Mouse (Mus musculus) urinary bladder, adult 2 months (tissue): ENCODE measurements around the gene Gm20518. TPM values are rescaled to one million over a fixed set of nuclear protein-coding genes. Genes with fewer than 3 reads are reported as not detected.

ENCODE experiments used
- DNase-seq: peaks from one replicate; pipeline ENCODE4 v3.0.0; 2022; ENCODE audit warnings: low spot score
- polyA plus RNA-seq: library from polyadenylated mRNA; depleted of rRNA; stranded (reverse); fragments of >200 nt; gene quantifications from 2 replicates; pipeline ENCODE4 v1.2.3, GENCODE M21; 2012

Gm20518 gene
- polyA plus RNA-seq, 1 experiment = 0.70 TPM

DNA sequence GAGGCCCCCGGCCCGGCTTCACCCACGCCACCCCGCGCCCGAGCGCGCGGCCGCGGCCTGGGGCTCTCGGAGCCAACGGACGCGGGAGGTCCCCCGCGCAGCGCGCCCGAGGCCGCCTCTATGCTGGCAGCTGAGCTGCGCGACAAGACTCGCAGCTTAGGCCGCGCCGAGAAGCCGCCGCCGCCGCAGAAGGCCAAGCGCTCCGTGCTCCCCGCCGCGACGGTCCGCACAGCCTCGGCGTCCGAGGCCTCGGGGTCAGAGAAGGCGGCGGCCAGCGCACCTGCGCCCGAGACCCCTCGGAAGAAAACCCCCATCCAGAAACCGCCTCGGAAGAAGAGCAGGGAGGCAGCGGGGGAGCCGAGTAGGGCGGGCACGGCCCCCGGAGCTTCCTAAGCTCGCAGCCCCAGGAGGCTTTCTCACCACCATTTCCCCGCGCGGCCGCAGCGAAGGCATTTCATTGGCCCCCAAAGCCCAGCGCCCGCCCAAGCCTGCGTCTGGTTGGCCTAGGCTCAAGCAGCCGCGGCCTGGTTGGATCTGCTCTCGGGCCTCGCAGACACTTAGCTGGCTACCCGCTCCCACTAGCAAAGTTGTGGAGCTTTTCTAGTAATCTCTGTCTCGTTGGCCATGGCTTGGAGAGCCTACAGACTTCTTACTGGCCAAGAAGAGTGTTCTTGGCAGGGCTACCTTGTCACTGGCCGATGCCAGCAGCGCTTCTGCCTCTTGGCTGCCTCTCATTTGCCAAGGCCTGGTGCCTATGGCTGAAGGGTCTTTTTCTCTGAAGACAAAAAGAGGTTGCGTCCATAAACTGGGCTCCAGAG, 84.1 kb downstream of the Gm20518 start:
- peak; percentile 59 for DNase-seq

DNA sequence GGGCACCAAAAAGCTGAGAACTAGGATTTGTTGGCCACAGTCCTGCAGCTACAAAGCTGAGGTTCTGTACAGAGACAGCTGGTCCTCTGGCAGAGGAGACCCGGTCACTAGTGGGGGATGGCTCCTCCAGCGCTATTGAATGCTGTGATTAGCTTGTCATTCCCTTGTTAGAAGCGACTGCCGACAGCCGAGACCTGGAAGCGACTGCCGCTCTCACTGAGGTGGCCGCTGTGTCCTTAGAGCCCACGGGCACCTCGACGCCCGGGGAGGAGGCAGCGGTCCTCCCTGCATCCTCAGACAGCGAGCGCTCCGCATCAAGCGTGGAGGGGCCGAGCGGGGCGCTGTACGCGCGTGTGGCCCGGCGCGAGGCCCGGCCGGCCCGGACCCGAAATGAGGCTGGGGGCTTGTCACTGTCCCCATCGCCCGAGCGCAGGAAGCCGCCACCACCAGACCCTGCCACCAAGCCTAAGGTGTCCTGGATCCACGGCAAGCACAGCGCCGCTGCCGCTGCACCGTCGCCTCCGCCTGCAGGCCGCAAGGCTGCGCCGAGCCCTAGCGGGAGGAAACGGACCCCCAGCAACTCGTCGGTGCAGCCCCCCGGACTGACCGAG, 84.8 kb downstream of the Gm20518 start:
- no peak for DNase-seq

DNA sequence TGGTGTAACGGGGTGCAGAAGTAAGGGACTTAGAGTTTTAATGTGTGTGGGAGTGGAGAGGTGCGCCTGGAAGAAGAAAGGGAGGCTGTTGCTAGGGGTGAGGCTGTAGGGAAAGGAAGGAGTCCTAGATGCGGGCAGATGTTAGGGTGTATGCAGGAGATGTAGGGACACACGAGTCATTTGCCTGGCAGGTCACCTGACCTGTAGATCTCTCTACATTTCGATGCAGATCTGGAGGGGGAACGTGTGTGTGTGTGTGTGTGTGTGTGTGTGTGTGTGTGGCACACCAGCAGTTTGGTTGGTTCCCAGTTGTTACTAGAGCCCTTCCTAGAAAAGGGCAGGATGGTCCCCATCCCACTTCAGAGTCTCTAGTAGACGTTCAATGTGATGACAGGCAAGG, 86.5 kb downstream of the Gm20518 start:
- no peak for DNase-seq

DNA sequence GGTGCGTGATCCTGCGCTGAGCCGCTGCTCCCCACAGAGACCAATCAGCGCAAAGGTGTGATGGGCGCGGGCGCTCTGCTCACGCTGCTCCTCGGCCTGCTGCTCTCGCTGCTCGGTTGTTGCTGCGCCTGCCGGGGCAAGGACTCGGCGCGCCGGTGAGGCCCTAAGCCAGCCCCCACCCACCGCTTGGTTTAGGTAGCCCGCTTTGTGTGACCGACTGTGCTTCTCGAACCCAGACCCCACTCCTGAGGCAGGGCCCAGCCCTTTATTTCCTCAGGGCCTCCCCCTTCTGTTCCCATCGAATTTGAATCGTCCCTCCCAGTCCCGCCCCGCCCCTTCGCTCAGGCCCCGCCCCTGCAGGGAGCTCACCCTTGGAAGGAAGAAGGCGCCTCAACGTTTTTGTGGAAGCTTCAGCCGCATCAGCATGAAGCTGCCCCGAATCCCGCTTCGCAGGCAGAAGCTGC, 87.0 kb downstream of the Gm20518 start:
- DNase-seq = no peak

DNA sequence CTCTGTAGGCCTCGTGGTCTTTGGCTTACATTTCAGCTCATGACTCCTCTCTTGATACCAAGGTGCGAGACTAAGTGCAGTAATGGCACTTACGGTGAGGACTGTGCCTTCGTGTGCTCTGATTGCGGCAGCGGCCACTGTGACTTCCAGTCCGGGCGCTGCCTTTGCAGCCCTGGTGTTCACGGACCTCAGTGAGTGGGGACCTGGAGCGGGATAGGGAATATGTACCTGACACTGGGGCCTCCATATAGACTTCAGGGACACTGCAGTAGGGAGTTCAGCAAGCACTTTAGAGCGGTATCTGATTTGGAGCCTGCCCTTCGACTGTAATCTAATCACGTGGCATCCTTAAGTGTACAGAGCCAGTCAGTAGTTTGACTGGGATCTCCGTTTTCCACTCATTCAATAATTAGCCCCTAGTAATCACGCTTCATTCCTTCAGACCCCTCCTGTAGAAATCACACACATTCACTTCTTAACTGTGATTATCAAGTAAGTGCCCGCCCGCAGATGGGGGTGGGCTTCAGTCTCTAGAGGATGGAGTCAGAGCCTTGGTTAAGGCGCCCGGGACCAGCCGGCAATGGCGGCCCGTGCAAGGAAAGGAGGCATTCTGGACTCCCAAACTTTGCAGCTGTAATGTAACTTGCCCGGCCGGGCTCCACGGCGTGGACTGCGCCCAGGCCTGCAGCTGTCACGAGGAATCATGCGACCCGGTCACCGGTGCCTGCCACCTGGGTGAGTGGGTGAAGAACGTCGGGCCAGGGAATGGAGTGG, 87.6 kb downstream of the Gm20518 start:
- no peak for DNase-seq

DNA sequence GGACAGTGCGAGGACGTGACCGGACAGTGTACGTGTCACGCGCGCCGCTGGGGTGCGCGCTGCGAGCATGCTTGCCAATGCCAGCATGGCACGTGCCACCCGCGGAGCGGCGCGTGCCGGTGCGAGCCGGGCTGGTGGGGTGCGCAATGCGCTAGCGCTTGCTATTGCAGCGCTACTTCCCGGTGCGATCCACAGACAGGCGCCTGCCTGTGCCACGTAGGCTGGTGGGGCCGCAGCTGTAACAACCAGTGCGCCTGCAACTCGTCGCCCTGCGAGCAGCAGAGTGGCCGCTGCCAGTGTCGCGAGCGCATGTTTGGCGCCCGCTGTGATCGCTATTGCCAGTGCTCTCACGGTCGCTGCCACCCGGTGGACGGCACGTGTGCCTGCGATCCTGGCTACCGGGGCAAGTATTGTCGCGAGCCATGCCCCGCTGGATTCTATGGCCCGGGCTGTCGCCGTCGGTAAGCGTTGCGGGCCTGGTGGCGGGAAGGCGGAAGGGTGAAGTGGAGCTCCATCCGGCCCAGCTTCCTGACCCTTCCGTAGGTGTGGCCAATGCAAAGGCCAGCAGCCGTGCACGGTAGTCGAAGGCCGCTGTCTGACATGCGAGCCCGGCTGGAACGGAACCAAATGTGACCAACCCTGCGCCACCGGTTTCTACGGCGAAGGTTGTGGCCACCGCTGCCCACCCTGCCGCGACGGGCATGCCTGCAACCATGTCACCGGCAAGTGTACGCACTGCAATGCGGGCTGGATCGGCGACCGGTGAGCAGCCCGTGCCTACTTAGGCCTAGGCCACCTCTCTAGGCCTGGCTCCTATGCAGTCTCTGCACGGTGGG, 88.4 kb downstream of the Gm20518 start:
- DNase-seq = no peak

DNA sequence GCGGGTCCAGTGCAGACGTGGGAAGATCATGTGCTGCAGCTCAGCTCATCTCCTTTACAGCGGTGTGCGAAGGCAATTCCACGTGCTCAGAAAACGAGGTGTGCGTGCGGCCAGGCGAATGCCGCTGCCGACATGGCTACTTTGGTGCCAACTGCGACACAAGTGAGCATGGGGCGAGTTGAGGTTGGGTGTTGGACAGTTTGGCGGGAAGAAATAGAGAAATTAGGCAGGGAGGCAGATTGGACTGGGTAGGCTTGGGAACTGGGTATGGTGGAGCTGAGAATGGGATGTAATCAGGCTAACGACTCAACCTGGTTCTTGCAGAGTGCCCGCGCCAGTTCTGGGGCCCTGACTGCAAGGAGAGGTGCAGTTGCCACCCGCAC, 89.0 kb downstream of the Gm20518 start:
- no peak for DNase-seq

DNA sequence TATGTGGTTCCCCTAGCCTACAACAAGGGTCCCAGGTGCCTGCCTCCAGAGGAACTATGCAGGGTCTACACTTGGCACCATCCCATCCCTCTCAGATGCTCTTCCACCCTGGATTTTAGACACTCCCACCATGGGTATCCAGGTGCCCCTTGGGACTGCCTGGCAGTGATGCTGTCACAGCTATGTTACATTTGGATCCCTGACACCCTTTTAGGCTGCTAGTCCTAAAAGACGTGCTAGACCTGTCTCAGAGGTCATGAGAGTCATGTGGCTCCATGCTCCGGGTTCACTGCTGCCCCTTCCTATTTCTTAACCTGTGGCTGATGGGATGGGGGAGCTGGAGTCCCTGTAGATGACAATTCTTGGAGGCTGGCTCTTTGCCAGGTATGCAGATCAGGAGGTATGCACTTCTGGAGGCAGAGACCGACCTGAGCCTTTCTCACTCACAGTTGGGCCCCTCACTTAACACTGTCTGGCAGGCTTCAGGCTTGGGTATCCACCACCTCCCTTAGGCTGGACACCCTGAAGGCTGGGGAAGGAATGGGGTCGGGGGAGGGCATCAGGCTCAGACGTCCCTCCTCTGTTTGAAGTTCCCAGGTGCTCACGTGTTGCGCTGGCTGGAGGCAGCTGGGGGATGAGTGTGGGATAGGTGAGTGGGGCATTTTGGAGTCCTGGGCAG, 89.6 kb downstream of the Gm20518 start:
- no peak for DNase-seq

DNA sequence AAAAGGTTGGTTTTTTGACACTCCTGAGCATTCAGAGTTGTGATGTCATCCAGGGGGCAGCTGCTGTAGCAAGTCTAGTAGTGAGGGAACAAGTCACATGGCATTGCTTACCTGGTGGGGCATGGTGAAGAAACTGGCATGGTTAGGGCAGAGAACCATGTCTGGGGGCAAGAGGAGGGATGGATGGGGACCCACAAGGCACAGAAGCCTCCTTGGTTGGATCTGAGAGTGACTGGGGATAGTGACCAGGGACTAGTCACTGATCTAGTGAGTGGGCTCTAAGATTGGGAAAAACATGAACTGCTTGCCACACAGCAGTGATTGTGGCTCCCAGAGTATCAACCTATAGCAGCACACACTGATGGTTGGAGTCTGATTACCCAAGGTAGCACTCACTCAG, 91.9 kb downstream of the Gm20518 start:
- no peak for DNase-seq

DNA sequence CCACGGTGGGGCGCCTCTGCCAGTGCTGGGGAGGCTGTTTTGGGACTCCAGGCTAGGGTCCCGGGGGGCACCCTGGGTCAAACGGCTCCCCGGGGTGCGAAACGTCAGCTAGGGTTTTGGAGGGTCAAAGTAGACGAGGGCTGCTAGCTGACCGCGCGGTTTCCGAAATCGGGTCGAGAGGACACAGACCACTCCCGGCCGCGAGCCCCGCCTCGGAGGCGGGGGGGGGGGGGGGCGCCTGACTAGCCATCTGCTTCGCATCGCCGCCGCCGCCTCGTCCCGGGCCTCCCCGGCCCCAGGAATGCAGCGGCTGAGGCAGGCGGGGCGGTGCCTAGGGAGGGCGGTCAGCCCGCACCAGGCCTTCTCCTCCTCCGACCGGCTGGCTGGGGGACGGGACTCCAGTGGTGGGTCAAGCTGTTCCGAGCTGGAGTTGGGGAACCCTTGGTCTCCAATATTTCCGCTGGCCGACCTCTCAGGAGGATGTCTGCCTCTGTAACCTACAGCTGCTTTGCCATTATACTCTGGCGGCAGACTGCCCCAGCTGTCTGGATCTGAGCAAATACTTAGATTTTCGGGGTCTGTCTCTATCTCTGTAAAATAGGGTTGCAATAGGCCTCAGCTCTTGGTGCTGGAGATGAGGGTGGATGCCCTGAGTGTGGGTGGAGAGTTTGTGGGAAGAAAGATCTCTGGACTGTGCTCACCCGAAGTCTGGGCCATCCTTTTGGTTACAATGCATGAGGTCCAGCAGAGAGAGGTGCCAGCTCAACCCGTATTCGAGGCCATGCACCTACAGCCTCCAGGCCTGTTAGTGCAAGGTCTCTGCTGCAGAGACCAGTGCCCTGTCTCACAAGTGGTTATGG, 92.9 kb downstream of the Gm20518 start:
- DNase-seq = no peak

DNA sequence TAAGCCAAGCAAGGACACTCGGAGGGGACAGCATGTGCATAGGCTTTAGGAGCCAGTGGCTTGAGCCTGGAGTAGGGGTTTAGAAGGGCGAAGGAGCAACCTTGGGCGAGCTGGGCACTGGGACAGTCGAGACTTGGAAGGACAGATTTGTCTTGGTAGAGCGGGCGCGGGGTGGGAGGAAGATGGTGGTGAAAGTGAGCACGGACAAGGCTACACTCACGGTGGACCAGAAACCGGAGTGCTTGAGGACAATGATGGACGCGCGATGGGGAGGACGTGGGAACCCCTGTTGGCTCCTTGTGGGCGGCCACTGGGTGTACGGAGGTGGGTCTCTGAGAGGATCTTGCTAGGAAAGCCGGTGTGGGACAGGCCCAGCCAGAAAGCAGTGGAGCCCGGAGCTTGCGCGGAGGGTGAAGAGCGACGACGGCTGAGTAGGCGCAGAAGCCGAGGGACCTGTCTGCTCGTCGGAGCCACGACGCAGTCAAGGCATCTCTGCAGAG, 93.6 kb downstream of the Gm20518 start:
- no peak for DNase-seq

DNA sequence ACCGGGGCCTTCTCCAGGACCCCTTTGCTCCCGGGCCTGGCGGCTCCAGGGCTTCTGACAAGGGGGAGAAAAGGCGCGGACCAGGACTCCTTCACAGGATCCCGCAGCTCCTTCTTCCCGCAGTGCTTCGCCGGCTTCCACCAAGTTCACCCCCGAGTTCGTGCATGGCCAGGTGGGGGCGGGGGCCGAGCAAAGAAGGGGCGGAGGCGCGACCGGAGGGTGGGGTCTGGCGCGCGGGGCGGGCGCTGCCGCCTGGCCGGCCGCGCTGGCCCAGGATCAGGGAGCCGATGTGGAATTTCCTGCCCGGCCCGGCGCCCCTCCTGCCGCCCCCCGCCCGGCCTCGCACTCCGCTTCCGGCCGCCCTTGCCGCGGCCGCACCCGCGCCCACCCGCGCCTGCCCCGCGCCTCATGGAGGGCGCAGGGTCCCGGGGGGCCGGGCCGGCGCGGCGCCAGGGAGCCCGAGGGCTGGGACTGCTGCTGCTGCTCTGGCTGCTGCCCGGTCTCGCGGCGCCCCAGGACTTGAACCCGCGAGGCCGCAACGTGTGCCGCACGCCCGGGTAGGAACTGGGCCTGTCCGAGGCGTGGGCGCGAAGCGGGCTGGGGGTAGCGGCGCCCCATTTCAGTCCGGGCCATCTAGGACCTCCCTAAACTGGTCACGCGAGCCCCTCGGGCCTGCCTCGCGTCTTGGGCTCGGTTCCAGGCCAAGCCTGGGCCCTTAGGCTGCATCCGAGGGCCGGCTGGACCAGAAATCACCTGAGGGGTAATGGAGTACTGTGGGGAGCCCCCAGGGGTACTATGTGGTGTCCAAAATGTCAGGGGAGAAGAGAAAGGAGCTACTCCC, 94.3 kb downstream of the Gm20518 start, which contains the start of gene Scarf2:
TSS of gene Scarf2 (plus strand) at position 312 of the 841 bp plus-strand sequence.
- DNase-seq = no peak

DNA sequence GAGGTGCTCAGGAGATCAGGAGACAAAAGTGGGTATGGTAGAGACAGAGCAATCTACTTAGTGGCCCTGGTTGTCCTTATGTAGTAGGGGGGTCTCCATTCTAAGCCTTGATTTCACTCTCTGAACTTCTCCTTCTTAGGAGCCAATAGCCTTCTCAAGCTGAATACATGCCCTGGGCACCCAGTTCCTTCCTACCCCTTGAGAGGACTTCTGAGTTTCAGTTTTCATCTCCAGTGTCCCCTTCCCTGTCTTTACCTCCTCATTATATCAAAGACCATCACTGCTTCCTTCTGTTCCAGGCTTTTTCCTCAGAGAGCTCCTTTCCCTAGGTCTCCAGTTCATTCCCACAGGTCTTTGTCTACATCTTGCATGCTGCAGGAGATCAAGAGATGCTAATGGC, 95.0 kb downstream of the Gm20518 start:
- DNase-seq = no peak

DNA sequence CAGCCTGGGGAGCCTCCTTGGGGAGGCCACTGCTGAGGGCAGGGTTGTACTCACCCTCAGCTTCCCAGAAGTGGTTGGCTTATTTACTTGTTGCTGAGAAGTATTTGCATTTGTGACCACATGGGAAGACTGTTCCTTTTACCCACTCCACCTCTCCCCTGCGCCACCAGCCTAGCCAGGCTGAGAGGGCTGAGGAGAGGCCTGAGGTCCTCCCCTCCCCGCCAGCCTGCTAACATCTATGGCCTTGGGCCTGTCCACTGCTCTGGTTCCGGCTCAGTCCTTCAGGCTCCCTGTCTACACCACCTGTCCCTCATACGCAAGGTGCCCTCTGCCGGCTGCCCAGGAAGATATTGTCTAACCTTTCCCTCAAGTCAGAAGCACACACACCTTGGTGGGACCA, 95.8 kb downstream of the Gm20518 start:
- DNase-seq = no peak

DNA sequence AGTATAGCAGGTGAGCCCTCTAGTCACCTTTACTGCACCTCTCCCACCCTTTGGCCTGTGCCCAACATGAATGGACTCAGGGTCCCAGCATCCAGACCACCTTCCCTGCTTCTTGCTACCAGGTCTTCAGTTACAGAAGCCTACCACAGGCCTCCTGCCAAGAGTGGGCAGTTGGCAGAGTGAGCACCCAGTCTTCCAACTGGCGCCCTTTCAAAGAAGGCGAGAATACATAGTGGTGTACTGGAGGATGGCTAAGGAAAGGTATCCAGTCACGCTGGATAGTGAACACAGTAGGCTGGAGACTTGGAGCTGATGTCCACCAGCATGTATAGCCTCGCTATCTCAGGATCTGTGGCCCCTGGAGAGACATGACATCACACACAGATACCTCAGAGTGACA, 97.4 kb downstream of the Gm20518 start:
- DNase-seq = no peak

DNA sequence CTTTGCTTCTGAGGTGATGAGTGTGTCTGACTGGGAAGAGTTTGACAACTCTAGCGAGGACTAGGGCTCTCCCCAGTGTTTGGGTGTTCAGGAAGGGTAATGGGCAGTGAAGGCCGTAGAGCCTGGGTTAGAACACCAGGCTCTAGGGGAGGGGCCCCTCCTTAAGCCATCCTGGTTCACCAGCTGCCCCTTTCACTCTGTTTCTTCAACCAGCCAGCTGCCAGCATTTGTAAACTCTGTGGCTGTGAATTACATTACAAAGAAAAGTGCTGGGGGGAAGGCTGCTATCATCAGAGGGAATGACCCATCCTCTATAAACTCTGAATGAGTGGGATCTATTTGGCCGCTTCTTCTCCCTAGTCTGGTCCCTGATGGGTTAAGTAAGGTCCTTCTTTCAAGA, 98.7 kb downstream of the Gm20518 start:
- DNase-seq = no peak

DNA sequence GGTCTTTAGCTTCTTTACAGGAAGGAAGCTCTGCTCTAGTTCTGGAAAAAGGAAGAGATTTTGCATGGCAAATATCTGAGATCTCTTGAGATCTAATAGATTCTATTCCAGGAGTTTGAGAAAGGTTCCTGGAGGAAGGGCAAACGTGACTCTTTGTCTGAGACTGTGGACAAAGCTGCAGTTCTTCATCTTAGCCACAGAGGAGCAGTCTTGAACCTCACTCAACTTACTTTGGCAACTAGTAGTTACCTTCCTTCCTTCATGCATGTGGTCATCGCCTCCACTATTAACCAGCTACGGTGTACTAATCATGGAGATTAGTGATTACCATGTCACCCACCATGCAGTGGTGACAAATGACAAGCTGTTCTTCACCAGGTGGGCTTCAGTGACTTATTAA, 106.1 kb downstream of the Gm20518 start:
- DNase-seq = no peak
